ENCODE assay signal across 28 mouse cellular contexts in the genomic region with DNA sequence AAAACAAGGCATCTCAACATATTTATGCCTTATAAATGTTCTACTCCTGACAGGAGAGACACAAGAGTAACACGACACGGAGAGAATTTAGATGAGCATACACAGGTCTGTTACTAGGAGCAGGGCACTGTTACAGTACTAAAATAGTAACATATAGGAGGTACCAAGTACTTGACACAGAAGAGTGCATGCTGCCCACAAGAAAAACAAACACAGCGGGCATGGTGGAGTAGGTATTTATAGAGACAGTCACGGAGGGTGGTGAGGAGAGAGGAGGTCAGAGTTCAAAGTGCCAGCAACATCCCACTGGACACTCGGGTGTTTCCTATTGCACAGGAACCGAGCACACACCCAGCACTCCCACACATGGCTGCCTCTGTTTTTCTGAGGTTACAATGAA. TPM values are rescaled to one million over a fixed set of nuclear protein-coding genes. Genes with fewer than 3 reads are reported as not detected.
DNase-seq lines count a peak whose midpoint lies in the region; ATAC-seq lines count a peak whose summit lies in the region.
"Had no signal": no experiment of that assay in that cellular context is flagged by ENCODE, and none has a peak within 500 bp of the region (broad histone marks: within the 10 kb centered on the region; RNA-seq: fewer than 3 reads in every experiment).

No protein-coding gene starts in this region.

- H3K9ac ChIP-seq in heart, embryonic 13.5 days = no peak overlapping the region
- H3K9ac ChIP-seq in kidney, embryonic 16.5 days (replicated peaks; ENCODE audit: low read length) = no peak overlapping the region
- H3K9ac ChIP-seq: forebrain, postnatal 0 days; hindbrain, embryonic 14.5 days; limb, embryonic 13.5 days; liver, embryonic 12.5 days; neural tube, embryonic 15.5 days had no signal

- WGBS in heart, embryonic 13.5 days = 36% methylated on average over 6 of the region's 6 CpGs
- WGBS in kidney, embryonic 16.5 days = 23% methylated on average over 6 of the region's 6 CpGs

- no peak for ATAC-seq in heart, embryonic 13.5 days (ENCODE audit: extremely low read depth, insufficient number of reproducible peaks, low FRiP score, low TSS enrichment)
- ATAC-seq in kidney, embryonic 16.5 days (ENCODE audit: low FRiP score, low TSS enrichment) = peak; percentile 77
- ATAC-seq: forebrain, postnatal 0 days; liver, embryonic 12.5 days had no signal

- no peak overlapping the region for H3K4me3 ChIP-seq in heart, embryonic 13.5 days
- H3K4me3 ChIP-seq in kidney, embryonic 16.5 days (ENCODE audit: low read length) = no peak overlapping the region
- H3K4me3 ChIP-seq: embryonic facial prominence, embryonic 10.5 days; limb, embryonic 13.5 days; liver, embryonic 12.5 days; midbrain, embryonic 10.5 days; neural tube, embryonic 15.5 days had no signal

- no peak overlapping the region for H3K4me2 ChIP-seq in heart, embryonic 13.5 days
- no peak overlapping the region for H3K4me2 ChIP-seq in kidney, embryonic 16.5 days (replicated peaks; ENCODE audit: low read depth, low read length)
- H3K4me2 ChIP-seq: hindbrain, embryonic 14.5 days; limb, embryonic 13.5 days; liver, embryonic 12.5 days; neural tube, embryonic 15.5 days had no signal

- H3K9me3 ChIP-seq in heart, embryonic 13.5 days = no peaks in the 10 kb centered on the region
- no peaks in the 10 kb centered on the region for H3K9me3 ChIP-seq in kidney, embryonic 16.5 days (ENCODE audit: low read length)
- H3K9me3 ChIP-seq: embryonic facial prominence, embryonic 10.5 days; limb, embryonic 13.5 days; liver, embryonic 12.5 days; midbrain, embryonic 10.5 days; neural tube, embryonic 15.5 days had no signal

- H3K4me1 ChIP-seq in heart, embryonic 13.5 days = peaks cover 22% of the 10 kb centered on the region
- H3K4me1 ChIP-seq in kidney, embryonic 16.5 days (ENCODE audit: insufficient read depth, low read length) = peaks cover 6% of the 10 kb centered on the region; the same call in 1 of the 2 replicates
- H3K4me1 ChIP-seq: embryonic facial prominence, embryonic 10.5 days; limb, embryonic 13.5 days; liver, embryonic 12.5 days; neural tube, embryonic 15.5 days had no signal

- DNase-seq in heart, adult 8-10 months (ENCODE audit: low spot score) = no peak
- no peak for DNase-seq in kidney, postnatal 14 days
- peak; percentile 14 for DNase-seq in lung, postnatal 36 days
- no peak for DNase-seq in lung, adult 18-20 months
- DNase-seq: adrenal gland, adult 8-10 months; cerebellum, adult 11-12 months; cerebellum, postnatal 10 days; forebrain, postnatal 0 days; gastrocnemius, postnatal 36 days; layer of hippocampus, adult 9-11 months; lung, adult 2 months; right cerebral cortex, adult 18-20 months; right cerebral cortex, postnatal 4 days; thymus, postnatal 14 days had no signal

- peaks cover 17% of the 10 kb centered on the region for H3K36me3 ChIP-seq in heart, embryonic 13.5 days
- H3K36me3 ChIP-seq in kidney, embryonic 16.5 days (ENCODE audit: insufficient read depth, low read length) = no peaks in the 10 kb centered on the region
- H3K36me3 ChIP-seq: limb, embryonic 13.5 days had no signal

- H3K27ac ChIP-seq in heart, embryonic 13.5 days (replicated peaks) = peak overlapping the region; percentile 42; the same call in 1 of the 2 replicates
- no peak overlapping the region; the same call in 1 of the 2 replicates for H3K27ac ChIP-seq in kidney, embryonic 16.5 days (ENCODE audit: low read length)
- H3K27ac ChIP-seq: embryonic facial prominence, embryonic 10.5 days; hindbrain, embryonic 14.5 days; limb, embryonic 13.5 days; liver, embryonic 12.5 days; midbrain, embryonic 10.5 days; neural tube, embryonic 15.5 days had no signal

- H3K27me3 ChIP-seq in heart, embryonic 13.5 days (replicated peaks) = no peaks in the 10 kb centered on the region
- no peaks in the 10 kb centered on the region for H3K27me3 ChIP-seq in kidney, embryonic 16.5 days (ENCODE audit: insufficient read depth, low read length)
- H3K27me3 ChIP-seq: liver, embryonic 12.5 days; neural tube, embryonic 15.5 days had no signal

RNA-seq across cellular contexts. Expression of gene Gm1123, which starts 14.2 kb away (rescaled TPM):
- polyA plus RNA-seq in heart, embryonic 13.5 days (2015; fragmentation: Nextera tagmentation; extraction: Ambion mirVana) = not detected in 2 replicates
- not detected for total RNA-seq in heart, adult 8-10 months (2022)
- 0.10 and 0.22 TPM in 2 replicates for polyA plus RNA-seq in kidney, embryonic 16.5 days (2015; fragmentation: Nextera tagmentation; extraction: Ambion mirVana)
- total RNA-seq: adrenal gland, adult 8-10 months; gastrocnemius, postnatal 36 days; heart, postnatal 36 days; left cerebral cortex, adult 18-20 months; left cerebral cortex, postnatal 25 days; MEL had no signal
- polyA plus RNA-seq: C2C12; cortical plate, adult 2 months; embryonic facial prominence, embryonic 10.5 days; forebrain, postnatal 0 days; limb, embryonic 13.5 days; liver, embryonic 12.5 days; lung, adult 2 months; midbrain, embryonic 10.5 days; neural tube, embryonic 15.5 days had no signal
